Mouse (Mus musculus): ENCODE measurements around the gene Gsk3a. TPM values are rescaled to one million over a fixed set of nuclear protein-coding genes. Genes with fewer than 3 reads are reported as not detected.
A peak's percentile ranks its signal among the peaks of the same experiment; 100 is the strongest.

Gsk3a gene
- polyA plus RNA-seq, 1 experiment from 2014 or later = 16.9 TPM

DNA sequence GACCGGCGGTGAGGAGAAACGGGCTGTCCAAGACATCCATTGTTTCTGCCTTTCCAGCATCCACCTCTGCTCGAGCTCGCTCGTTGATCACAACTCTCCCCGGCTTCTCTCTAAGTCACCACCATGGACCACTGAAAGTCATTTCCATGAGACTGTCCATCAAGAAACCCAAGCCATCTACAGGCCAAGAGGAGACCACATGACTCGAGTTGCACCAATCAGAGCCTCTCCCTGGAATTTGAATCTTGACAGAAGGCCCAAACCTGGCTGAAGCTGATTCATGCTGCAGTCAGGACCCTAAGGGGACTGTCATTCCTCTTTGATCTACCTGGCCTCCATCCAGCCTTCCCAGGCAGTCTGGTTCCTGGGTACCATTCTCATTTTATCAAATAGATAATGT, 45.5 kb downstream of the Gsk3a start:
- Histone ChIP-seq H3K9me3 (no peaks in the 10 kb centered on the region), H3K27me3 (no peaks in the 10 kb centered on the region), H3K4me2 (no peak overlapping the region), H3K36me3 (no peaks in the 10 kb centered on the region), H3K4me3 (replicated peaks) (no peak overlapping the region), H3K4me1 (replicated peaks) (0 out of 2 replicates have a peak, but pooled peaks cover 2% of the 10 kb centered on the region), H3K9ac (replicated peaks) (no peak overlapping the region), H3K27ac (no peak overlapping the region)
- no peak for ATAC-seq (ENCODE audit: insufficient number of reproducible peaks, insufficient read depth, low FRiP score, low TSS enrichment, low read depth)
- WGBS = 77% methylated on average over 8 of the region's 8 CpGs

DNA sequence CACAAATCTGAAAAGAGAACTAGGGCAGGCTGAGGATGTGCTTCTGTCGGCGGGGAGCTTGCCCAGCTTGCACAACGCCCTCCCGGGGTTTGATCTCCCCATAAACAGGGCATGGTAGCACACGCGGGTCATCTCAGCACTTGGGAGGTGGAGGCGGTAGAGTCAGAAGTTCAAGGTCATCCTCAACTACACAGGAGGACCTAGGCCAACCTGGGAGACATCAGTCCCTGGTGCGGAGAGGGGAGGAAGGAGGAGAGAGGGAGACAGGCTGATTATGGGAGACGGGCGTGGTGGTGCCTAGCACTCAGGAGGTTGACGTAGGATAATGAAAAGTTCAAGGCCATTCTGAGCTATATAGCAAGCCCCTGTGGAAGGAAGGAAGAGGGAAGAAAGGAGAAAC, 46.8 kb downstream of the Gsk3a start:
- Histone ChIP-seq H3K4me3 (replicated peaks) (no peak overlapping the region), H3K4me2 (no peak overlapping the region), H3K9me3 (no peaks in the 10 kb centered on the region), H3K36me3 (no peaks in the 10 kb centered on the region), H3K4me1 (replicated peaks) (0 out of 2 replicates have a peak, but pooled peaks cover 2% of the 10 kb centered on the region), H3K9ac (replicated peaks) (no peak overlapping the region), H3K27me3 (peaks cover 8% of the 10 kb centered on the region; the same call in 1 of the 2 replicates), H3K27ac (no peak overlapping the region)
- 85% methylated on average over 11 of the region's 11 CpGs for WGBS
- ATAC-seq (ENCODE audit: insufficient number of reproducible peaks, insufficient read depth, low FRiP score, low TSS enrichment, low read depth) = no peak

DNA sequence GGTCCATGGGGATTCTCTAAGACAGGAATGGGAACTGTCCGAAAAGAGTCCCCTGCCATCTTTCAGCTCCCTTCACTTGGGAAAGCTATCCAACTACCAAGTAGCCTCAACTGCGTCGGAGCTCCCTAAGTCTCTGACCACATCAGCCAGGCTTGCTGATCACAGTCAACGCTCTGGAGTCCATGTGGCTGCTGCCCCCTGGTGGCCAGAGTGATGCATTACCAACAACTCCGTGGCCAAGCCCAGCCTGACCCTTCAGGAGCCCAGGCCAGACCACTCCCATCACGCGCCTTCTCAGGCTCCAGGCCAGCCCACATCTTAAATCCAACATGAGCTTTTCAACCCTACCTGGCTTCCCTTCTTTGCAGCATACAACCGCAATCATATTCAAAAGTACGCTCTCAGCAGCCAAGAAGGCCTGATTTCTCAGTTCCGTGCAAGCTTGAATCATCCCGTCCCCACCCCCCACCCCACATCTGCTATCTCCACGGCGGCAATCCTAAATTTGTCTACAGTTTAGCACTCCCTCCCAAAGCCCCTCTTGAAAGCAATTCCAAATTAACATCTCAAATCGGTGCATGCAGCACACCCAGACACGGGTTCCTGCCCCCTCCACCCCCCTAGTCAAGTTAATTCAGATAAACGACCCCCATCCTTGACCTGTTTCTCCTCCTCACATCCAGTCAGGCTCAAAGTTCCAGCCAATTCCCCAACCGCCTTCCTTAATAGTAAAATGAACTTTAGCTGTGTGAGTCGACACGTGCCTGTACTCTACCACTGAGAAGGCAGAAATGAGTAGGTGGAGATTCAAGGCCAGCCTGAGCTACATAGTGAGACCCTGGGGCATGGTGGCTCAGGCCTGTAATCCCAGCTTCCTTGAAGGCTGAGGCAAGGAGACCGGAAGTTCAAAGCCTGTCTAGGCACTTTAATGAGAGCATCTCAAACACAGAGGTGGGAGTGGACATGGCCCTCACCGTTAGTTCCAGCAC, 49.7 kb downstream of the Gsk3a start:
- Histone ChIP-seq H3K4me3 (replicated peaks) (no peak overlapping the region), H3K4me2 (no peak overlapping the region), H3K9me3 (no peaks in the 10 kb centered on the region), H3K4me1 (replicated peaks) (0 out of 2 replicates have a peak, but pooled peaks cover 2% of the 10 kb centered on the region), H3K27ac (no peak overlapping the region), H3K9ac (replicated peaks) (no peak overlapping the region), H3K27me3 (peaks cover 33% of the 10 kb centered on the region), H3K36me3 (no peaks in the 10 kb centered on the region)
- ATAC-seq (ENCODE audit: insufficient number of reproducible peaks, insufficient read depth, low FRiP score, low TSS enrichment, low read depth) = peak; percentile 68; the same call in 1 of the 2 replicates
- 23% methylated on average over 21 of the region's 21 CpGs for WGBS

DNA sequence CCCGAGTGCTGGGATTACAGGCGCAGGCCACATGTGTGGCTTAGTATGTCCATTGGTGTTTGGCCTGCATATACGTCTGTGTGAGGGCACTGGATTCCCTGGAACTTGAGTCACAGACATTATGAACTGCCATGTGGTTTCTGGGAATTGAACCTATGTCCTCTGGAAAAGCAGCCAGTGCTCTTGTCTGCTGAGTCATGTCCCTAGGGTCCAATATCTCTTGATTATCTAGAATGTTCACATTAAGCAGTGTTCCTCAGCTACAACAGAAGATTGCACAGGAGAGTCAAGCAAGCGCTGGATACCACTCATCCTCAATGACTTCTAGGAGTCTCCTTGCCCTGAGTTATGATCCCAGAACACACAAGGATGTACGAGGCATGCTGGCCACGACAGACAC, 53.6 kb downstream of the Gsk3a start:
- H3K27me3 ChIP-seq = peaks cover 69% of the 10 kb centered on the region

DNA sequence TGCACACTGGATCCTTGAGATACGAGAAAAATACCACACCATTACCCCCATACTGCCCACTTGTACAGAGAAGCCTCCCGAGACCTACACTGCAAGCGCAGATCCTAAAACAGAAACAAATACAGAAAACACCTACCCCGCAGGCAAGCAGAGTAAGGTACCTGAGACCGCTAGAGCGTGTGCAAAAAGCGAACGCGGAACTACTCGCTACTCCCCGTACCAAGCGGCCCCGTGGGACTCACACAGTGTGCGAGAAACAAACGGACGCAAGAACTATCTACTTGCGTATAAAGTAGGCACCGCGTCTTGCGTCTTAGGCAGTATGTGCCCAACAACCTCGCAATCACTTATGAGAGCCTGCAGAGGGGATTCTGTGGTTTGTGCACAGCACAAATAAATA, 55.8 kb downstream of the Gsk3a start:
- Histone ChIP-seq H3K4me3 (replicated peaks) (peak overlapping the region; percentile 19; the same call in 1 of the 2 replicates), H3K27ac (no peak overlapping the region), H3K4me1 (replicated peaks) (peaks cover 25% of the 10 kb centered on the region), H3K4me2 (peak overlapping the region; percentile 33), H3K27me3 (peaks cover 92% of the 10 kb centered on the region), H3K9me3 (no peaks in the 10 kb centered on the region), H3K36me3 (no peaks in the 10 kb centered on the region), H3K9ac (replicated peaks) (no peak overlapping the region)
- ATAC-seq (ENCODE audit: insufficient number of reproducible peaks, insufficient read depth, low FRiP score, low TSS enrichment, low read depth) = no peak
- 5% methylated on average over 21 of the region's 21 CpGs for WGBS

More for the DNA sequence above, 53.6 kb downstream of the Gsk3a start:
- no peak overlapping the region for H3K4me3 ChIP-seq (replicated peaks)
- no peak for ATAC-seq (ENCODE audit: insufficient number of reproducible peaks, insufficient read depth, low FRiP score, low TSS enrichment, low read depth)
- H3K36me3 ChIP-seq = no peaks in the 10 kb centered on the region
- no peak overlapping the region for H3K4me2 ChIP-seq
- H3K4me1 ChIP-seq (replicated peaks) = peaks cover 18% of the 10 kb centered on the region
- 73% methylated on average over 6 of the region's 6 CpGs for WGBS
- no peaks in the 10 kb centered on the region for H3K9me3 ChIP-seq
- H3K9ac ChIP-seq (replicated peaks) = no peak overlapping the region
- H3K27ac ChIP-seq = no peak overlapping the region

DNA sequence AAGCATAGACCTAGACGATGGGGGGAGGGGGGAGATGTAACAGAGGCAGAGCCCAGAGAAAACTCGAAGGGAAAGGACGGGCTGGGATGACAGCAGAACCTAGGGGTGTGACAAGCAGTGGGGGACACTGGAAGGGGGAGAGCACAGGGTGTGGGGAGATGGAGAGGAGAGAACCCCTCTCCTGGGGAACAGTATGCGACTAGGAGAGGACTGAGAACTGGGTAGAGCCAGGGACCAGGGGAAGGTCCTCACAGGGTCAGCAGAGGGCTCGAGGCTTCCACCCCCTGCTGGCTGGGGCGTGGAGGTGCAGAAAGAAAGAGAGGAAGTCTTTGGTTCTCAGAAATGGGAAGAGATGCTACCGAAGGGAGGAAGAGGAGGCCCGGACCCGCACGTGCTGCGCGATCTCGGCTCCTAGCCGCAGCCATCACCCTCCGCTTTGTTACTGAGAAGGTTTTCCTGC, 56.3 kb downstream of the Gsk3a start:
- H3K27ac ChIP-seq = no peak overlapping the region
- 1% methylated on average over 15 of the region's 15 CpGs for WGBS
- peak overlapping the region; percentile 33 for H3K4me2 ChIP-seq
- peaks cover 92% of the 10 kb centered on the region for H3K27me3 ChIP-seq
- peak overlapping the region; percentile 19; the same call in 1 of the 2 replicates for H3K4me3 ChIP-seq (replicated peaks)
- H3K4me1 ChIP-seq (replicated peaks) = peaks cover 25% of the 10 kb centered on the region
- ATAC-seq (ENCODE audit: insufficient number of reproducible peaks, insufficient read depth, low FRiP score, low TSS enrichment, low read depth) = no peak
- no peak overlapping the region for H3K9ac ChIP-seq (replicated peaks)
- H3K9me3 ChIP-seq = no peaks in the 10 kb centered on the region
- H3K36me3 ChIP-seq = no peaks in the 10 kb centered on the region

DNA sequence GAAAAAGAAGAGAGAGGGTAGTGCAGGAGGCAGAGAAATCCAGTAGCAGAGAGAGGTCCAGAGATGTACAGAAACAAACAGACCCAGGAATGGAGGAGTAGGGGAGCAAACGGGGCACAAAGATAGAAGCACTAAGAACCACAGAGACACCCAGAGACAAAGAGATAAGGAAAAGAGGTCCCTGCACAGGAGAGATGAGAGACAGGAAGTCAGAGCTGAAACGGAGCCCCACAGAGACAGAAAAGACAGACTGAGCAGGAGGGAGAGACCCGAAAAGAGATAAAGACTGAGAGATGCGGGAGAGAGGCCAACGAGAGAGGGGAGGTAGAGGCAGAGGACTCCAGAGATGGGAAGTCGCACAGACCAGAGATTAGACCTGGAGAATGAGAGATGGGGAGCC, 57.1 kb downstream of the Gsk3a start:
- Histone ChIP-seq H3K4me1 (replicated peaks) (peaks cover 25% of the 10 kb centered on the region), H3K4me3 (replicated peaks) (no peak overlapping the region), H3K9ac (replicated peaks) (no peak overlapping the region), H3K36me3 (no peaks in the 10 kb centered on the region), H3K27me3 (peaks cover 96% of the 10 kb centered on the region), H3K27ac (no peak overlapping the region), H3K4me2 (peak overlapping the region; percentile 76; the same call in 1 of the 2 replicates), H3K9me3 (no peaks in the 10 kb centered on the region)
- WGBS = 6% methylated on average over 6 of the region's 6 CpGs
- no peak for ATAC-seq (ENCODE audit: insufficient number of reproducible peaks, insufficient read depth, low FRiP score, low TSS enrichment, low read depth)

DNA sequence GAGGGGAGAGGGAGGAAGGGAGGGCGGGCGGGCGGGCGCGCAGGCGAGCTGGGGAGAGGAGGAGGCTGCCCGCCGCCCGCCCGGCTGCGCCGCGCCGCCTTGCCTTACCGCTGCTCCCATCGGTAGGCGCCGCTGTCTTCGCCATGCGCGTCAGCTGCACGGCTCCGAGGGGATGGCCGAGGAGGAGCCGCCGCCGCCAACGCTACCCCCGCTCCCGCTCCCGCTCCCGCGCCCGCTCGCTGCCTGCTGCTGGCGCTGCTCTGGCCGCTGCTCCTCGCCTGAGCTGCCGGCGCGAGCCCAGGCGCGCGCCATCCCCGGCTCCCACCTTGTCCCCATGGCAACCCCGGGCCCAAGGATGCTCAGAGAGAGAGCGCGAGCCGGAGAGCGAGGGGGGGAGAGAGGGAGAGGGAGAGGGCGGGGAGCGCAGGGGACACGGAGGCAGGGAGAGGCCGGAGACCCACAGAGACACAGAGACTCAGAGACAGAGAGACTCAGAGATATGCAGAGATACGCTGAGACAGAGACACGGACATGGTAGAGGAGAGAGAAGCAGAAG, 58.0 kb downstream of the Gsk3a start, which contains the start of gene Pou2f2:
TSS of gene Pou2f2 (minus strand) at position 121 of the 556 bp plus-strand sequence.
- Histone ChIP-seq H3K4me1 (replicated peaks) (peaks cover 25% of the 10 kb centered on the region), H3K9me3 (no peaks in the 10 kb centered on the region), H3K27me3 (peaks cover 93% of the 10 kb centered on the region), H3K9ac (replicated peaks) (peak within 1 kb of the TSS; percentile 50), H3K4me3 (replicated peaks) (peak within 1 kb of the TSS; percentile 57), H3K36me3 (no peaks in the 10 kb centered on the region), H3K4me2 (peak within 1 kb of the TSS; percentile 76), H3K27ac (no peak within 1 kb of the TSS)
- ATAC-seq (ENCODE audit: insufficient number of reproducible peaks, insufficient read depth, low FRiP score, low TSS enrichment, low read depth) = peak; percentile 79
- 0% methylated on average over 40 of the region's 56 CpGs for WGBS

DNA sequence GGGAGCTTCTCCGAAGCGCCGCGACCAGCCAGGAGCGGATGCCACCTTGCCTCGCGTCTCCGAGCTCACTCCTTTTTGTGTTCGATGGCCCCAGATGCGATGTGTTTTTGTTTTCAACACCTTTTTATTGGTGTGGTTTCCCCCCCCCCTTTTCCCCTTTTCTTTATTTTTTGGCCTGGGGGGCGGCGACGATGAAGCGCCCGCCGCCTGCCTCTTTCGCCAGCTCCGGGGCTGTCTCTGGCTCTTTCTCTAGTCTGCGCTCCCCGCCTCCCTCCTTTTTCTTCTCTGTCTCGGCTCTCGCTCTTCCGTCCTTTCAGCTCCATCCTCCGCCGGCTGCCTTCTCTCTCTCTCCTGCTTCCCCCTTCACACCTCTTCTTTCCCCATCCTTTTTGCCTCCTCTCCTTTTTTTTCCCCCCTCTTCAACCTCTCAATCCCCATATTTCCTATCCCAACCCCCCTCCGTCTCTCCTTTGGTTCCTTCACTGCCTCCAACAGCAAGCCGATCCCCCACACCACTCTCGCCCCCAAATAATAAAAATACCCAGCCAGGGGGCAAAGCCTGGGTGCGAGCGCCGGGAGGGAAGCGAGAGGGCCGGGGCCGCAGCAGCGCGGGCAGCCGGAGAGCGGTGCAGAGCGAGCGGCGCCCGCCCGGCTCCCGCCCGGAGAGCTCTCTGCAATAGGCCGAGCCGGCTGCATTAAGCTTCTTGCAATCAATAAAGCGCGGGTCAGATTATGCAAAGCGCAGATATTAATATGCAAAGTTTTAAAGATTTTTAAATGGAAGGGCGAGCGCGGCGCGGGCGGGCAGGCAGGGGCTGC, 58.7 kb downstream of the Gsk3a start:
- no peak overlapping the region for H3K27ac ChIP-seq
- peak; percentile 49 for ATAC-seq (ENCODE audit: insufficient number of reproducible peaks, insufficient read depth, low FRiP score, low TSS enrichment, low read depth)

DNA sequence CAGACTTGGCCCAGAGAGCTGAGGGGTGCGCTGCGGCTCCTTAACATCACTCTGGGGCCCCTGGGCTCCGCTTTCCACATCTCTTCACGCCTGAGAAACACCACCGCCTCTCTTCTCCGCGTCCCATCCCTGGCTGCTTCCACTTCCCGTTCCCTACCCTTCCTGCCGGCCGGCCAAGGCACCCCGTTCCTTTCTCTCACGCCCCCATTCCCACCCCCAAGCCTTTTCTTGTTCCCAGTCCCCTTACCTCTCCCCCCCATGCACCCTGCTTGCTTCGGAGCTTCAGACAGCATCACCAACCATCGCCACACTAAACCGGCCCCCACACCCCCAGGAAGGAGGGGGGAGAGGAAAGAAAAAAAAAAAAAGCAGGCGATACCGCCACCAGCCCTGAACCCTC, 59.3 kb downstream of the Gsk3a start:
- peak overlapping the region; percentile 76 for H3K4me2 ChIP-seq
- no peak overlapping the region for H3K27ac ChIP-seq
- no peak for ATAC-seq (ENCODE audit: insufficient number of reproducible peaks, insufficient read depth, low FRiP score, low TSS enrichment, low read depth)
- H3K9me3 ChIP-seq = no peaks in the 10 kb centered on the region
- 2% methylated on average over 17 of the region's 17 CpGs for WGBS
- peak overlapping the region; percentile 57 for H3K4me3 ChIP-seq (replicated peaks)
- peaks cover 27% of the 10 kb centered on the region for H3K4me1 ChIP-seq (replicated peaks)
- 0 out of 2 replicates have a peak overlapping the region, but pooled peaks have one; percentile 50 for H3K9ac ChIP-seq (replicated peaks)
- peaks cover 92% of the 10 kb centered on the region for H3K27me3 ChIP-seq
- no peaks in the 10 kb centered on the region for H3K36me3 ChIP-seq

More for the DNA sequence above, 58.7 kb downstream of the Gsk3a start:
- peak overlapping the region; percentile 50; the same call in 1 of the 2 replicates for H3K9ac ChIP-seq (replicated peaks)
- H3K4me1 ChIP-seq (replicated peaks) = peaks cover 27% of the 10 kb centered on the region
- H3K9me3 ChIP-seq = no peaks in the 10 kb centered on the region
- H3K4me3 ChIP-seq (replicated peaks) = peak overlapping the region; percentile 57
- 1% methylated on average over 53 of the region's 56 CpGs for WGBS
- peak overlapping the region; percentile 76 for H3K4me2 ChIP-seq
- H3K36me3 ChIP-seq = no peaks in the 10 kb centered on the region
- peaks cover 94% of the 10 kb centered on the region for H3K27me3 ChIP-seq

Data from limb, embryonic 12.5 days (tissue).